Mouse (Mus musculus) stomach, embryonic 14.5 days (tissue): Measurements from ENCODE around the gene Slc4a5. TPM values are rescaled to one million over a fixed set of nuclear protein-coding genes. Genes with fewer than 3 reads are reported as not detected.

Source experiments
- ATAC-seq: fragments of 200-750 bp; cut with Nextera tagmentation; 2 replicates; pipeline ENCODE4 v1.8.0; 2017; ENCODE audit warnings: low read depth, moderate TSS enrichment; ENCODE audit not compliant: insufficient number of reproducible peaks, insufficient read depth, low FRiP score
- H3K27ac ChIP-seq: fragments of 300-500 bp; sonication (generic); 2 replicates; pipeline ENCODE4 v1.5.1; 2014; ENCODE audit warnings: mild to moderate bottlenecking, low read length, moderate library complexity, mixed read lengths
- H3K27me3 ChIP-seq: fragments of 300-500 bp; sonication (generic); 2 replicates; pipeline ENCODE4 v1.6.1; 2014; ENCODE audit warnings: low read length, control low read depth, mixed read lengths; ENCODE audit not compliant: control insufficient read depth, insufficient read depth
- H3K36me3 ChIP-seq: fragments of 300-500 bp; sonication (generic); 2 replicates; pipeline ENCODE4 v1.6.1; 2014; ENCODE audit warnings: mild to moderate bottlenecking, control low read depth, low read length, moderate library complexity, mixed read lengths; ENCODE audit not compliant: control insufficient read depth, insufficient read depth
- H3K4me1 ChIP-seq: fragments of 300-500 bp; sonication (generic); 2 replicates; pipeline ENCODE4 v1.6.1; 2014; ENCODE audit warnings: low read length, control low read depth, mixed read lengths; ENCODE audit not compliant: control insufficient read depth, insufficient read depth
- H3K4me2 ChIP-seq: fragments of 300-500 bp; sonication (generic); replicated peaks from 2 replicates; pipeline ENCODE4 v1.6.1; 2014; ENCODE audit warnings: low read depth, low read length, control low read depth
- H3K4me3 ChIP-seq: fragments of 300-500 bp; sonication (generic); 2 replicates; pipeline ENCODE4 v1.5.1; 2014; ENCODE audit warnings: low read depth, low read length, control low read depth
- H3K9ac ChIP-seq: fragments of 300-500 bp; sonication (generic); replicated peaks from 2 replicates; pipeline ENCODE4 v1.6.1; 2014; ENCODE audit warnings: low read depth, mild to moderate bottlenecking, control low read depth, low read length, moderate library complexity, mixed read lengths
- H3K9me3 ChIP-seq: fragments of 300-500 bp; sonication (generic); 2 replicates; pipeline ENCODE4 v1.6.1; 2016; ENCODE audit warnings: low read depth, low read length, control low read depth; ENCODE audit not compliant: control insufficient read depth
- WGBS: fragments of 180-500 bp; shearing (Covaris S2); extraction: QIAGEN DNeasy Blood & Tissue Kit; methylation state at CpG from one replicate; pipeline ENCODE4 v1.1.7; 2014; 5-methylcytosine and 5-hydroxymethylcytosine counted together
- polyA plus RNA-seq: library from polyadenylated mRNA; unstranded; fragments of >200 nt; fragmentation: Nextera tagmentation; extraction: Ambion mirVana; gene quantifications from 2 replicates; pipeline ENCODE4 v1.2.1, GENCODE M21; 2014

Gene Slc4a5
- polyA plus RNA-seq, 1 experiment from 2014 or later = 0.38 TPM

GRCm38 (mm10) chr6:83185895-83186861 lies 33.5 kb upstream of the Slc4a5 start:
- peaks cover 10% of the 10 kb centered on the region; the same call in 1 of the 2 replicates for H3K4me1 ChIP-seq
- peak overlapping the region; percentile 37 for H3K4me2 ChIP-seq
- no peak overlapping the region; the same call in 1 of the 2 replicates for H3K4me3 ChIP-seq
- H3K36me3 ChIP-seq = peaks cover 34% of the 10 kb centered on the region
- no peaks in the 10 kb centered on the region for H3K9me3 ChIP-seq
- H3K9ac ChIP-seq = no peak overlapping the region
- no peaks in the 10 kb centered on the region for H3K27me3 ChIP-seq
- H3K27ac ChIP-seq = no peak overlapping the region
- ATAC-seq = peak; percentile 68
- 13% methylated on average over 25 of the region's 25 CpGs for WGBS

DNA sequence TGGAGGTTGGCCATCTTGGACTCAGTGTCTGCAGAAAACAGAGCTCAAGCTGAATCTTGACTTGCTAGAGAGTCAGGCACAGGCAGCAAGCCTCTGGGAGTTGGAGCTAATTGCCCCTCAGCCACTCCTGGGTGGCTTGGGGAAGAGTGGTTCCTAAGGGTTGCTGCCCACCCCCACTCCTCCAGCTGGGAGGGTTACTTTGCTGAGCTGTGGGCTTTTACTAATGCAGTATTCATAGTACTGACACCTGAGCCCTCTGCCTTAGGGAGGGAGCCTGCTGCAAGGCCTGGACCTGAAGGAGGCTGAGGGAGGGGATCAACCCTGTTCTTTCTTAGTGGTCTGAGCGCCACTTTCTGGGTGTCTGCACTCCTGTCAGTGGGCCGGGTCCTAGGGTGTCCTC lies 32.7 kb upstream of the Slc4a5 start:
- peaks cover 10% of the 10 kb centered on the region; the same call in 1 of the 2 replicates for H3K4me1 ChIP-seq
- WGBS = 89% methylated on average over 2 of the region's 2 CpGs
- H3K27ac ChIP-seq = no peak overlapping the region
- H3K9ac ChIP-seq = no peak overlapping the region
- no peaks in the 10 kb centered on the region for H3K27me3 ChIP-seq
- no peaks in the 10 kb centered on the region for H3K9me3 ChIP-seq
- no peak overlapping the region; the same call in 1 of the 2 replicates for H3K4me2 ChIP-seq
- no peak for ATAC-seq
- H3K4me3 ChIP-seq = no peak overlapping the region
- peaks cover 41% of the 10 kb centered on the region for H3K36me3 ChIP-seq

DNA sequence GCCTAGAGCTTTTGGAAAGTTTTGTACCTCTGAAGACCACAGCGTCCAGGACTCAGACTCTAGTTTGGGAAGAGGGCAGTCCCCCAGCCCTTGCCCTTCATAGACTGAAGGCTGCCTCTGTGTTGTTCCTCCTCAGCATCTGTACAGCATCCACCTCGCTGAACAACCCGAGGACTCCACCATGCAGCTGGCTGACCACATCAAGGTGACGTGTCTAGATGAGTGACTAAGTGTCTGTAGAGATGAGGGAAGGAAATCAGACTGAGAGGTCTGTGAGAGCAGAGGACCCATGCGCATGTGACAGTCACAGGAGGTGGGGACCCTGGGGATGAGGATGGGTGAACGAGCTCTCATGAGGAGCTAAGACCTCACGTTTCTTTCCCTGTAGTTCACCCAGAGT lies 26.1 kb upstream of the Slc4a5 start:
- Histone ChIP-seq H3K9me3 (no peaks in the 10 kb centered on the region), H3K4me3 (no peak overlapping the region), H3K4me1 (no peaks in the 10 kb centered on the region), H3K36me3 (peaks cover 84% of the 10 kb centered on the region), H3K27ac (no peak overlapping the region), H3K9ac (no peak overlapping the region), H3K27me3 (no peaks in the 10 kb centered on the region), H3K4me2 (no peak overlapping the region)
- no peak for ATAC-seq
- WGBS = 88% methylated on average over 7 of the region's 7 CpGs

GRCm38 (mm10) chr6:83197345-83198004 lies 22.2 kb upstream of the Slc4a5 start:
- Histone ChIP-seq H3K4me2 (no peak overlapping the region), H3K4me1 (no peaks in the 10 kb centered on the region), H3K4me3 (no peak overlapping the region), H3K9me3 (no peaks in the 10 kb centered on the region), H3K9ac (no peak overlapping the region), H3K27ac (no peak overlapping the region), H3K36me3 (peaks cover 66% of the 10 kb centered on the region), H3K27me3 (no peaks in the 10 kb centered on the region)
- ATAC-seq = no peak
- 54% methylated on average over 15 of the region's 15 CpGs for WGBS

DNA sequence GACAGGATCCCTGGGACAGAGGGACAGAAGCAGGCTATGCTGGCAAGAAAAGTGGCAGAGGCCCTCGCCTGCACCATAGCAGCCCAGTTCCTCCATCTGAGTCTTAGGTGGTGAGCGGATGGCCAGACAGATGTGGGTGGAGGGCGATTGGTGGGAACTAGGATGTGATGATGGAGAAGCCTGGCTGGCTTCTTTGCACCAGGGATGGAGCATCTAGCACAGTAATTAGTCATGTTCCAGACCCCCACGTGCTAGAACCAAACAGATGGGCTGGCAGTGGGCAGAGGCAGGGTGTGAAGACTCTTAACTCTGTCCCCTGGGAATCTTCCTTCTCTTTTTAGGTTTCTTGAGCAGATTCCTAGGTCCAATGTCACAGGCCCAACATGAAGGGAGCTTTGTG lies 16.3 kb upstream of the Slc4a5 start:
- Histone ChIP-seq H3K9me3 (no peaks in the 10 kb centered on the region), H3K36me3 (peaks cover 19% of the 10 kb centered on the region), H3K4me3 (no peak overlapping the region), H3K27ac (no peak overlapping the region), H3K27me3 (no peaks in the 10 kb centered on the region), H3K4me2 (no peak overlapping the region), H3K9ac (no peak overlapping the region), H3K4me1 (0 out of 2 replicates have a peak, but pooled peaks cover 3% of the 10 kb centered on the region)
- WGBS = 83% methylated on average over 4 of the region's 4 CpGs
- ATAC-seq = no peak

- ATAC-seq = no peak
- H3K4me2 ChIP-seq = no peak overlapping the region
- H3K4me3 ChIP-seq = no peak overlapping the region
- no peaks in the 10 kb centered on the region for H3K27me3 ChIP-seq
- no peak overlapping the region for H3K27ac ChIP-seq
- H3K4me1 ChIP-seq = 0 out of 2 replicates have a peak, but pooled peaks cover 6% of the 10 kb centered on the region
- H3K9ac ChIP-seq = no peak overlapping the region
- no peaks in the 10 kb centered on the region for H3K9me3 ChIP-seq
- 86% methylated on average over 3 of the region's 3 CpGs for WGBS
- 0 out of 2 replicates have a peak, but pooled peaks cover 4% of the 10 kb centered on the region for H3K36me3 ChIP-seq
These were observed 13.8 kb upstream of the Slc4a5 start for GRCm38 (mm10) chr6:83205851-83206250.

DNA sequence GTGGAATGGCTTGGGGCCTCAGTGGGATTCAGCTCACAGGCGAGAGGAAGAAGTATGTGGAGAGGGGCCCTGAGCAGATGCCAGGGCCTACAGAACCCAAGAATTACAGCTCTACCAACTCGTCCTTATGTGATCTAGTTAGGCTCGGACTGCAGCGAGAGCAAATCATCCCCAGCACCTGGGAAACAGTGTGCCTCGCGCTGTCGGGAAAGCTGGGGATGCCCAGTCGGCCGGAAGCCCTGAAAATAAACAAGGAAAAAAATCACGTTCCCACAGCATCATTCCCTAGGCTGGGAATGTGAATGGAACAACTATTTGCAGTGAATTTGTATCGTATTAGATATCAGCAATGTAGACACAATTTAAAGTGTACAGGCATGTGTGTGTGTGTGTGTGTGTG lies 13.3 kb upstream of the Slc4a5 start:
- no peak for ATAC-seq
- H3K27ac ChIP-seq = no peak overlapping the region

DNA sequence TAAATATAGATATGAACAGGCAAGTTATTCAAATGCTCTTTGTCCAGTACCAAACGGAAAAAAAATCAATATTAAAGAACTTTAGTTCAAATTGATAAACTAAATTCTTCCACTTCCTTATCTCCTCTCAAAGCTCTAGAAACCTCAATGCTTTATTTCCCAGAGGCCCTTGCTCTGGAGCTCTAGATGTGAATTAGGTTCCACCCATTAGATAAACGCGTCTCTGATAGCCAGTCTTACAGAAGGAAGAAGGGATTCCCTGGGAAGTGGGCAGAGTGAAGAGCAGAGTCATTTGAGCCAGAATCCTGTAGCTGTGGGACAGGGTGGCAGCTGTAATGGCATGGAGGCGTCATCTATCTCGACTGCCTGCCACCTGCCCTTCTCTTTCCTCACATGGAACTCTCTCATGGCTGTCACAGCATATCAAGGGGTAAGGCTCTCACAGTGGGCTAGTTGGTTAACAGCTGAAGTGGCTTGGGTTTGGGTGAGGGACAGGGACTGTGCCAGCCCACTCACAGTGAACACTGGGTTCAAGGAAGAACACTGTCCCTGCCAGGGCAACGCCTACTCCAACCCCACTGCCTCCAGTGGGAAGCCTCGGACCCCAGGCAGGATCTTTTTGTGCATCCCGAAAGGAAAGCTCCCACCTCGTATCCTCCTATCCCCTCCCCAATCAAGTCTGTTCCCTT lies 12.1 kb upstream of the Slc4a5 start:
- Histone ChIP-seq H3K9me3 (no peaks in the 10 kb centered on the region), H3K9ac (no peak overlapping the region), H3K4me2 (no peak overlapping the region), H3K4me1 (peaks cover 11% of the 10 kb centered on the region; the same call in 1 of the 2 replicates), H3K27me3 (no peaks in the 10 kb centered on the region), H3K36me3 (no peaks in the 10 kb centered on the region), H3K4me3 (no peak overlapping the region), H3K27ac (no peak overlapping the region)
- WGBS = 74% methylated on average over 9 of the region's 9 CpGs
- no peak for ATAC-seq

More for the DNA sequence above, 13.3 kb upstream of the Slc4a5 start:
- H3K4me3 ChIP-seq = no peak overlapping the region
- H3K4me1 ChIP-seq = peaks cover 8% of the 10 kb centered on the region; the same call in 1 of the 2 replicates
- no peak overlapping the region for H3K9ac ChIP-seq
- H3K36me3 ChIP-seq = no peaks in the 10 kb centered on the region
- 65% methylated on average over 11 of the region's 11 CpGs for WGBS
- H3K4me2 ChIP-seq = no peak overlapping the region
- H3K27me3 ChIP-seq = no peaks in the 10 kb centered on the region
- H3K9me3 ChIP-seq = no peaks in the 10 kb centered on the region
